Mouse (Mus musculus): ENCODE results near the gene Klk12. TPM values are rescaled to one million over a fixed set of nuclear protein-coding genes. Genes with fewer than 3 reads are reported as not detected.

Gene Klk12
- total RNA-seq, 2 experiments from 2014 or later = not detected

- DNase-seq (ENCODE audit: low spot score in 2 of 2) = no peak
Observed at GRCm38 (mm10) chr7:43789295-43789694, 20.6 kb downstream of the Klk12 start.

DNA sequence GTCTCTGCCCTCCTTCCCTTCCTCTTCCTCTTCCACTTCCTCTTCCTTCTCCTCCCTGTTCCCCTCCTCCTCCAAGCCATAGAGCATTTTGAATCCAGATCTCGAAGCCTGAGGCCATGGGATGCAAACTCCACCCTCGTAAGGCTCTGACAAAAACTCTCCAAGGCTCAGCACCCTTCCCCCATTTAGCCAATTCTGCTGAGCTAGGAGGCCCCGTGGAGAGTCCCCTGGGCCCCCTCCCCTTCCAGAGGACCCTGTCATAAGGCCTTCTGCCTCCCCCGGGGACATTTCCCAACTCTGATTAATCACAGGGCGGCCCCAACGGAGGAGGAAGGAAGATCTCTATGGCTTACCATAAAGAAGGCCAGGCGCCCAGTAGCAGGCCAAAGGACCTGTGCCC is 22.9 kb downstream of the Klk12 start, which contains the start of gene Klk9:
Gene Klk9 (plus strand): TSS at position 301 of the 400 bp plus-strand sequence.
- DNase-seq (ENCODE audit: low spot score in 2 of 2) = no peak

GRCm38 (mm10) chr7:43796355-43796754 is 27.7 kb downstream of the Klk12 start:
- DNase-seq (ENCODE audit: low spot score in 2 of 2) = no peak

- DNase-seq (ENCODE audit: low spot score in 2 of 2) = no peak
Observed at GRCm38 (mm10) chr7:43797333-43797769, 28.7 kb downstream of the Klk12 start, which contains the start of gene Klk8. Gene Klk8 (plus strand): TSS chr7:43797577.

DNA sequence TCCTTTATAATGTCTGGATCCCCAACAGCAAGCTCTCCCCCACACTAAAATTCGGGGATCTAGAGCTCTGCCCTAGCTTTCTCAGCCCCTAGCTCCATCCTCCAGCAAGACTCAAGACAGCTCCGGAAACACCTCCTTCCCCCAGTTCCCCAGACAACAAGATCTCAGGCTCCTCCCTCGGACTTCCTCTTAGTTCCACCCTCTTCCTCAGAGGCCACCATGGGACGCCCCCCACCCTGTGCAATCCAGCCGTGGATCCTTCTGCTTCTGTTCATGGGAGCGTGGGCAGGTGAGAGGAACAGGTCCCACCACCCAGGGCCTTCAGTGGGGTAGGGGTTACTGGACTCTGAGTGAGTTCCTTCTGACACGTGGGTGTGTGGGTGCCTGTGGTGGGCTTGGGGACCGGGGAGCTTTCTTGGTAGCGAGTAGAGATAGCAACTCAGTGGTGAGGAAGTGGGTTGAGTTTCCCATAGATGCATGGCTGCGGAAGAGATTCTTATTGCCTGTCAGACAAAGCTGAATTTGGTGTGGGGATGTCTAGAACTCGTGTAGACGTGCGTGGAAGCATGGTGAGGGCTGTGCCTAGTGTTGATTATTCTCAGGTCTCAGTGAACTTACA is 29.3 kb downstream of the Klk12 start:
- DNase-seq (ENCODE audit: low spot score in 2 of 2) = no peak

- DNase-seq (ENCODE audit: low spot score in 2 of 2) = no peak
Observed at GRCm38 (mm10) chr7:43799876-43800275, 31.2 kb downstream of the Klk12 start.

- no peak for DNase-seq (ENCODE audit: low spot score in 2 of 2)
Observed at GRCm38 (mm10) chr7:43810994-43811393, 42.3 kb downstream of the Klk12 start, which contains the start of gene Klk7. Gene Klk7 (plus strand): TSS chr7:43811294.

DNA sequence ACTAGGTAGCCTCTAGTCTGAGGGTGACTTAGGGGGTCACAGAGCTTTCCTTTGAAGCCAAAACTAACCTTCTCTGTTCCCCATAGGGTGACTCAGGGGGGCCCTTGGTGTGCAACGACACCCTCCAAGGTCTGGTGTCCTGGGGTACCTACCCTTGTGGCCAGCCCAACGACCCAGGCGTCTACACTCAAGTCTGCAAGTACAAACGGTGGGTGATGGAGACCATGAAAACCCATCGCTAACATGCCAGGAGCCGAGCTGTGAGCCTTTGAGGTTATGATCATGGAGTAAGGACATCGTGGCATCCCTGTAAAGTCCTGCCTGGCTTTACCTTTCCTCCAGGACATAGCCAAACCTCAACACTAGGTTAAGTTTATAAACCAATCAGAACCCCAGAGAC is 46.5 kb downstream of the Klk12 start:
- DNase-seq (ENCODE audit: low spot score in 2 of 2) = no peak

DNA sequence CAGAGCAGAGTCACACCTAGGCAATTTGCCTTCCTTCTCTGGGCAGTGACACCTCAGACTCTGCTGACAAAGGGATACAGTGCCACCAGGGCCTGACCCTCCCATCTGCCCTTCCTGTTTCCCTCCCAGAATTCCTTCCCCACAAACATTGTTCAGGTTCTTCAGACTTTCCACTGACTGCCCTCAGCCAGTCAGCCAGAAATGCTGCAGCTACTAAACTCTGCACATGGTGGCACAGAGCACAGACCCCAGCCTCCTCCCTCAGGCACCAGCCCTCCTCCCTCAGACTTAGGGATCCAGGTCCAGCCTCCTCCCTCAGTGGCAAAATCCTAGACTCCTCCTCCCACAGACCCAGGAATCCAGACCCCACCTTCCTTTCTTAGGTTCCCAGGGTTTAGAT is 48.0 kb downstream of the Klk12 start:
- no peak for DNase-seq (ENCODE audit: low spot score in 2 of 2)

DNA sequence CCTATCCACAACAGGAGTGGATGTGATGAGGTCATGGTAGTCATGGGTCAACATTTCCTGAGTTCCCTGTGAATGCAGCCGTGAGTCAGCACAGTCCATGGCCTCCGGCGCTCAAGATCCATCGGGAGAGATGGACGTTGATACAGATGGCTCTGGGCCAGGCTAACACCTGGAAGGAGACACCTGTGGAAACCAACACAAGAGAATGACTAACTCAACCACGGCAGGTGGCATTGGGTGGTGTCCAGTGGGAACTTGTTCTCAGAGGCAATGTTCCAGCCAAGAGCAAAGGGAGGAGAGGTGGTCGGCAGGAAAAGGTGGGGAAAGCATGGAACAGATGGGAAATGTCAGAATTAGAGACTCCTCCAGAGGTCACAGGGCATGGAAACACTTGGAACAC is 52.9 kb downstream of the Klk12 start:
- DNase-seq (ENCODE audit: low spot score in 2 of 2) = no peak

Other genes with a start within 250 kb of the Klk12 start
- gene Cd33, start 224.5 kb upstream of the Klk12 start, total RNA-seq (2021) = 1 to 10 TPM; 4.4 to 5.5 TPM
- 1 to 10 TPM; 2.2 to 2.3 TPM for gene Zfp658, start 206.6 kb upstream of the Klk12 start, total RNA-seq (2021)
- 10 to 100 TPM in 1 of 2 experiments, 1 to 10 TPM in 1; 7.8 to 11.8 TPM for gene Zfp719, start 189.3 kb upstream of the Klk12 start, total RNA-seq (2021)
- gene Zfp819, start 161.7 kb upstream of the Klk12 start, total RNA-seq (2021) = not detected
- not detected for gene Ceacam18, start 134.2 kb upstream of the Klk12 start, total RNA-seq (2021)
- 1 to 10 TPM in 1 of 2 experiments, under 1 TPM in 1; 0.91 to 1.1 TPM for gene Siglece, start 108.7 kb upstream of the Klk12 start, total RNA-seq (2021)
- gene Ctu1, start 96.9 kb upstream of the Klk12 start, total RNA-seq (2021) = 1 to 10 TPM; 4.9 to 5.4 TPM
- not detected for gene Klk14, start 78.5 kb upstream of the Klk12 start, total RNA-seq (2021)
- gene Klk13, start 56.3 kb upstream of the Klk12 start, total RNA-seq (2021) = not detected
- not detected for gene Klk11, start 5.7 kb downstream of the Klk12 start, total RNA-seq (2021)
- gene Klk10, start 12.1 kb downstream of the Klk12 start, total RNA-seq (2021) = under 1 TPM in 1 of 2 experiments, not detected in 1; 0.18 TPM
- not detected for gene Klk9, start 23.0 kb downstream of the Klk12 start, total RNA-seq (2021)
- gene Klk8, start 28.7 kb downstream of the Klk12 start, total RNA-seq (2021) = 1 to 10 TPM; 2.5 to 3.5 TPM
- gene Klk7, start 42.4 kb downstream of the Klk12 start, total RNA-seq (2021) = not detected
- gene Klk6, start 55.6 kb downstream of the Klk12 start, total RNA-seq (2021) = not detected
- gene Klk5, start 73.1 kb downstream of the Klk12 start, total RNA-seq (2021) = not detected
- under 1 TPM in 1 of 2 experiments, not detected in 1; 0.21 TPM for gene Klk4, start 112.3 kb downstream of the Klk12 start, total RNA-seq (2021)
- gene Klk15, start 164.8 kb downstream of the Klk12 start, total RNA-seq (2021) = not detected
- not detected for gene Klk1b8, start 181.8 kb downstream of the Klk12 start, total RNA-seq (2021)
- gene Klk1b1, start 197.9 kb downstream of the Klk12 start, total RNA-seq (2021) = not detected
- not detected for gene Klk1b9, start 207.2 kb downstream of the Klk12 start, total RNA-seq (2021)
- gene Klk1b11, start 227.0 kb downstream of the Klk12 start, total RNA-seq (2021) = not detected
- gene Klk1b26, start 243.3 kb downstream of the Klk12 start, total RNA-seq (2021) = under 1 TPM; 0.39 to 0.62 TPM

Measured in gastrocnemius, postnatal 4 days (tissue).